Comparison of ENCODE assay signal across 10 mouse cellular contexts in the genomic region with DNA sequence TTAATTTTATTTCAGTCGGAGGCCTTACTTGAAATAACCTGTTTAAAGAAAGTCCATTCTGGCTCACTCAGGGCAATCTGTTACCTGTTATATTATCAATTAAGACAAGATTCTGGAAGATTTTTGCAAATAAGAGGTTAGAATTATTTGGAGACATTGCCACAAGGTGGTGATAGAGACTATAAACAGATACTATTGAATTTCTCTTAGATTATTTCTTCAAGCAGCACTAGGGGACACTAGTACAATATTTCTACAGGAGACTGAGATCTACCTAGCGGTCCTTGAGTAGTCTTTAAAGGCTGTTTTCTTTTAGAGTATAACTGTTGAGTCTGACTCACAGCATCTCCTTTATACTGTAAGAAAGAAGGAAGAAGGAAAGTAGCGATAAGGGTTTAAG. TPM values are rescaled to one million over a fixed set of nuclear protein-coding genes. Genes with fewer than 3 reads are reported as not detected.
DNase-seq lines count a peak whose midpoint lies in the region; ATAC-seq and TF ChIP-seq lines count a peak whose summit lies in the region.
"Had no signal": no experiment of that assay in that cellular context is flagged by ENCODE, and none has a peak within 500 bp of the region (broad histone marks: within the 10 kb centered on the region; RNA-seq: fewer than 3 reads in every experiment).

No protein-coding gene starts in this region.

- no peak overlapping the region for H3K9ac ChIP-seq in hindbrain, embryonic 14.5 days
- H3K9ac ChIP-seq in hindbrain, embryonic 11.5 days (ENCODE audit: low read depth, low read length), result no peak overlapping the region
- H3K9ac ChIP-seq in lung, embryonic 14.5 days, result no peak overlapping the region
- H3K9ac ChIP-seq in kidney, embryonic 14.5 days (ENCODE audit: low read depth, low read length), result no peak overlapping the region
- H3K9ac ChIP-seq: lung, embryonic 15.5 days had no signal

- H3K9me3 ChIP-seq in hindbrain, embryonic 14.5 days (ENCODE audit: control insufficient read depth, low read length), result no peaks in the 10 kb centered on the region
- H3K9me3 ChIP-seq in hindbrain, embryonic 11.5 days (ENCODE audit: control insufficient read depth, low read length), result no peaks in the 10 kb centered on the region
- H3K9me3 ChIP-seq in lung, embryonic 14.5 days (ENCODE audit: low read depth, low read length), result no peaks in the 10 kb centered on the region
- no peaks in the 10 kb centered on the region for H3K9me3 ChIP-seq in kidney, embryonic 14.5 days (ENCODE audit: control insufficient read depth, low read length)
- H3K9me3 ChIP-seq: lung, embryonic 15.5 days had no signal

- ATAC-seq in hindbrain, embryonic 14.5 days (ENCODE audit: low FRiP score), result no peak
- no peak for ATAC-seq in hindbrain, embryonic 11.5 days (ENCODE audit: low FRiP score)
- ATAC-seq in lung, embryonic 14.5 days (ENCODE audit: insufficient read depth), result no peak
- no peak for ATAC-seq in kidney, embryonic 14.5 days (ENCODE audit: low FRiP score, low TSS enrichment)

- H3K4me1 ChIP-seq in hindbrain, embryonic 14.5 days (replicated peaks; ENCODE audit: control insufficient read depth, insufficient read depth, low read length), result no peaks in the 10 kb centered on the region
- H3K4me1 ChIP-seq in hindbrain, embryonic 11.5 days (replicated peaks; ENCODE audit: control insufficient read depth, insufficient read depth, low read length), result no peaks in the 10 kb centered on the region
- H3K4me1 ChIP-seq in lung, embryonic 14.5 days (ENCODE audit: insufficient read depth), result no peaks in the 10 kb centered on the region
- no peaks in the 10 kb centered on the region for H3K4me1 ChIP-seq in kidney, embryonic 14.5 days (ENCODE audit: control insufficient read depth, insufficient read depth, low read length)

- H3K27me3 ChIP-seq in hindbrain, embryonic 14.5 days (ENCODE audit: control insufficient read depth, insufficient read depth, low read length), result no peaks in the 10 kb centered on the region
- H3K27me3 ChIP-seq in hindbrain, embryonic 11.5 days (ENCODE audit: control insufficient read depth, insufficient read depth, low read length), result no peaks in the 10 kb centered on the region
- H3K27me3 ChIP-seq in lung, embryonic 14.5 days (ENCODE audit: insufficient read depth, low read length), result no peaks in the 10 kb centered on the region
- H3K27me3 ChIP-seq in kidney, embryonic 14.5 days (ENCODE audit: control insufficient read depth, insufficient read depth, low read length), result no peaks in the 10 kb centered on the region
- H3K27me3 ChIP-seq: lung, embryonic 15.5 days had no signal

- no peak overlapping the region for H3K27ac ChIP-seq in hindbrain, embryonic 14.5 days
- H3K27ac ChIP-seq in hindbrain, embryonic 11.5 days (ENCODE audit: low read depth, low read length), result no peak overlapping the region
- no peak overlapping the region for H3K27ac ChIP-seq in lung, embryonic 14.5 days (ENCODE audit: low read depth)
- H3K27ac ChIP-seq in kidney, embryonic 14.5 days (ENCODE audit: low read depth, low read length), result no peak overlapping the region
- H3K27ac ChIP-seq: lung, embryonic 15.5 days had no signal

- H3K4me3 ChIP-seq in hindbrain, embryonic 14.5 days (replicated peaks; ENCODE audit: low read length), result no peak overlapping the region
- no peak overlapping the region for H3K4me3 ChIP-seq in hindbrain, embryonic 11.5 days (ENCODE audit: low read depth, low read length)
- no peak overlapping the region for H3K4me3 ChIP-seq in lung, embryonic 14.5 days (ENCODE audit: low read depth, low read length)
- no peak overlapping the region for H3K4me3 ChIP-seq in kidney, embryonic 14.5 days (ENCODE audit: low read length)
- H3K4me3 ChIP-seq: lung, embryonic 15.5 days had no signal

- WGBS in hindbrain, embryonic 14.5 days, result 80% methylated on average over 3 of the region's 3 CpGs
- WGBS in hindbrain, embryonic 11.5 days, result 85% methylated on average over 3 of the region's 3 CpGs
- WGBS in lung, embryonic 14.5 days, result 70% methylated on average over 3 of the region's 3 CpGs
- 75% methylated on average over 3 of the region's 3 CpGs for WGBS in kidney, embryonic 14.5 days

- peak; percentile 48 for TF ChIP-seq CTCF in lung, embryonic 14.5 days (IDR thresholded peaks at IDR 0.05; ENCODE audit: low read depth)

- no peak overlapping the region for H3K4me2 ChIP-seq in hindbrain, embryonic 14.5 days (replicated peaks)
- H3K4me2 ChIP-seq in hindbrain, embryonic 11.5 days (replicated peaks; ENCODE audit: low read depth, low read length), result no peak overlapping the region
- H3K4me2 ChIP-seq in lung, embryonic 14.5 days, result no peak overlapping the region
- no peak overlapping the region for H3K4me2 ChIP-seq in kidney, embryonic 14.5 days (replicated peaks; ENCODE audit: low read depth, low read length)
- H3K4me2 ChIP-seq: lung, embryonic 15.5 days had no signal

- DNase-seq in hindbrain, embryonic 14.5 days (ENCODE audit: low spot score), result peak; percentile 78
- DNase-seq in hindbrain, embryonic 11.5 days (ENCODE audit: low spot score), result no peak
- DNase-seq in lung, embryonic 14.5 days, result peak; percentile 67
- no peak for DNase-seq in lung, postnatal 14 days
- DNase-seq in MN1 (ENCODE audit: low spot score), result peak; percentile 76
- peak; percentile 54 for DNase-seq in retina, embryonic 14.5 days (ENCODE audit: low spot score)
- no peak for DNase-seq in adrenal gland, adult 8-10 months

- H3K36me3 ChIP-seq in hindbrain, embryonic 14.5 days (replicated peaks; ENCODE audit: control insufficient read depth, insufficient read depth), result no peaks in the 10 kb centered on the region
- no peaks in the 10 kb centered on the region for H3K36me3 ChIP-seq in hindbrain, embryonic 11.5 days (ENCODE audit: control insufficient read depth, insufficient read depth, low read length)
- no peaks in the 10 kb centered on the region for H3K36me3 ChIP-seq in lung, embryonic 14.5 days (ENCODE audit: insufficient read depth)
- H3K36me3 ChIP-seq in kidney, embryonic 14.5 days (ENCODE audit: control insufficient read depth, insufficient read depth, low read length), result no peaks in the 10 kb centered on the region
- H3K36me3 ChIP-seq: lung, embryonic 15.5 days had no signal

RNA-seq across cellular contexts. Expression of a gene that starts 4.3 kb away (rescaled TPM):
- polyA plus RNA-seq in hindbrain, embryonic 14.5 days (2014; fragmentation: Nextera tagmentation; extraction: Ambion mirVana), result 0.24 TPM in 1 of 2 replicates, not detected in the other
- not detected in 2 replicates for polyA plus RNA-seq in hindbrain, embryonic 11.5 days (2014; fragmentation: Nextera tagmentation; extraction: Ambion mirVana)
- polyA plus RNA-seq in lung, embryonic 14.5 days (2014; fragmentation: Nextera tagmentation; extraction: Ambion mirVana), result 0.09 TPM in 1 of 2 replicates, not detected in the other
- 1 to 10 TPM in 2 of 4 experiments, under 1 TPM in 1, not detected in 1; 0.62 to 1.9 (median 1.5) TPM for total RNA-seq in adrenal gland, adult 8-10 months (2022)
- polyA plus RNA-seq in kidney, embryonic 14.5 days (2014; fragmentation: Nextera tagmentation; extraction: Ambion mirVana), result 0.16 and 0.21 TPM in 2 replicates
- total RNA-seq: layer of hippocampus, adult 18-20 months had no signal

Comparison
In these comparisons a context has a peak if more than half of its experiments do, and no peak if none do; other contexts are left out.
1. DNase-seq: peak in hindbrain, embryonic 14.5 days (single experiment), lung, embryonic 14.5 days (single experiment), MN1 (single experiment) and retina, embryonic 14.5 days (single experiment); none in hindbrain, embryonic 11.5 days (single experiment), lung, postnatal 14 days (single experiment) and adrenal gland, adult 8-10 months (single experiment).